ENCODE assay signal across 8 mouse cellular contexts in the genomic region with DNA sequence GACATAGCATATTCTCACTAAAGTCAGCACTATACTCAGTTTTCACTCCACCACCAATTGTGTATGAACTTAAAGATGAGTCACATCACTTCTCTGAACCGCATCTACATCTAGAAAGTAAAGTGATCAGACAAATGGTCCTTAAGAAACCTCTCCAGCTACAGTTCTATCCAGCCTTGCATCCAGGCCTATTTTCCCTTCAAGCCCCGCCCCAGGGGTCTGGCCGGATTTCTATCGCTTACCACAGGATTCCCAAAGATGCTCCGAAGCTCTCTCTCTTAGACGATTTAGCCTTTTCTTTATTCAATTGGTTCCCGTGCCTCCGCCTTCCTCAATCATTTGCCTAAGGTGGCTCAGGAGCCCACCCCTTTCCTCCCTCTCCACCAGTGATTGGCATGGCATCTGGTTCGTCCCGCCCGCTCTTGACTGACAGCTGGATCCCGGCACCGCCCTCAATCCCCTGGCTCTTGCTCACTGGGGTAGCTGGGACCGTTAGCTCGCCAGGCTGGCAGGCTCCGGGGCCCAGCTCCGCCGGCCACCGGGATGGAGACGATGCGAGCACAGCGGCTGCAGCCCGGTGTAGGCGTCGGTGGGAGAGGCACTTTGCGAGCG. TPM values are rescaled to one million over a fixed set of nuclear protein-coding genes. Genes with fewer than 3 reads are reported as not detected.
DNase-seq lines count a peak whose midpoint lies in the region; ATAC-seq and TF ChIP-seq lines count a peak whose summit lies in the region.

A gene (plus strand): TSS at position 511 of the 612 bp plus-strand sequence.

- H3K36me3 ChIP-seq in hindbrain, embryonic 12.5 days = peaks cover 7% of the 10 kb centered on the region; the same call in 1 of the 2 replicates

- peak within 1 kb of the TSS; percentile 94 for H3K4me3 ChIP-seq in hindbrain, embryonic 12.5 days

- no peaks in the 10 kb centered on the region for H3K27me3 ChIP-seq in Patski
- peaks cover 21% of the 10 kb centered on the region for H3K27me3 ChIP-seq in hindbrain, embryonic 12.5 days

- peaks cover 71% of the 10 kb centered on the region for H3K4me1 ChIP-seq in hindbrain, embryonic 12.5 days

- POLR2A ChIA-PET in Patski (lab: Charles Lee) = interaction anchor here (0.6 to 2.5 kb wide), 6 partner anchors 13 to 76 kb away, joined by 3 to 9 read pairs (median 4); a partner anchor contains a TSS

- H3K9ac ChIP-seq in hindbrain, embryonic 12.5 days = peak within 1 kb of the TSS; percentile 97

- H3K4me2 ChIP-seq in hindbrain, embryonic 12.5 days (replicated peaks) = peak within 1 kb of the TSS; percentile 75

- TF ChIP-seq CTCF in Patski (IDR thresholded peaks at IDR 0.05) = no peak

- peak; percentile 98 for DNase-seq in Patski (ENCODE audit: low read depth, low spot score)
- peak; percentile 89 to 93 for DNase-seq in cerebellum, postnatal 10 days
- DNase-seq in frontal cortex, postnatal 14 days (ENCODE audit: low spot score in 2 of 2) = peak; percentile 92
- DNase-seq in layer of hippocampus, postnatal 36 days = peak; percentile 94 to 96
- peak; percentile 94 for DNase-seq in lung, postnatal 25 days (ENCODE audit: low spot score)
- peak; percentile 79 for DNase-seq in retina, adult 2 months (ENCODE audit: low read depth, low spot score)
- peak; percentile 89 for DNase-seq in thymus, postnatal 25 days

- no peaks in the 10 kb centered on the region for H3K9me3 ChIP-seq in hindbrain, embryonic 12.5 days (replicated peaks)

- CTCF ChIA-PET in Patski (lab: Charles Lee) = interaction anchor here (1.0 to 3.5 kb wide), 8 partner anchors 9 to 39 kb away, joined by 3 to 12 read pairs (median 4); a partner anchor contains a TSS

- whole genome bisulfite sequencing in hindbrain, embryonic 12.5 days = 1% methylated on average over 27 of the region's 27 CpGs

- in situ Hi-C loops in Patski (cut with MboI; ENCODE audit: low pct_unique_long_range_greater_than_20kb) = no loop called here

- H3K27ac ChIP-seq in hindbrain, embryonic 12.5 days = peak within 1 kb of the TSS; percentile 98

- peak; percentile 97 for ATAC-seq in Patski
- peak; percentile 95 for ATAC-seq in hindbrain, embryonic 12.5 days (ENCODE audit: low FRiP score)

RNA-seq across cellular contexts. Expression of the gene that starts here (rescaled TPM):
- polyA plus RNA-seq in Patski (2021) = 116 TPM
- 6.6 and 7.3 TPM in 2 replicates for polyA plus RNA-seq in hindbrain, embryonic 12.5 days (2016; fragmentation: Nextera tagmentation; extraction: Ambion mirVana)
- total RNA-seq in layer of hippocampus, postnatal 36 days (2021) = 10 to 100 TPM; 29.9 to 30.5 TPM

Comparison
In these comparisons a context has a peak if more than half of its experiments do, and no peak if none do; other contexts are left out.
1. Peak in every context shown above with its lines: DNase-seq, ATAC-seq, H3K4me3 ChIP-seq and H3K27ac ChIP-seq.
2. RNA of the gene that starts here (polyA plus RNA-seq): 116 TPM in Patski (single experiment); 6.6 to 7.3 TPM in hindbrain, embryonic 12.5 days; every median in the first group is over 10 times any median in the second.